Mouse (Mus musculus): ENCODE data around the gene H6pd. TPM values are rescaled to one million over a fixed set of nuclear protein-coding genes. Genes with fewer than 3 reads are reported as not detected.

H6pd gene
- polyA plus RNA-seq, 1 experiment from 2014 or later: 0.98 TPM

GRCm38 (mm10) chr4:149930755-149931154 lies 78.1 kb downstream of the H6pd start:
- 73% methylated on average over 3 of the region's 3 CpGs for WGBS
- H3K9ac ChIP-seq: no peak overlapping the region

More at GRCm38 (mm10) chr4:149930755-149931154, 78.1 kb downstream of the H6pd start:
- Histone ChIP-seq H3K4me1 (no peaks in the 10 kb centered on the region), H3K9me3 (replicated peaks) (0 out of 2 replicates have a peak, but pooled peaks cover 4% of the 10 kb centered on the region), H3K4me2 (no peak overlapping the region), H3K36me3 (ENCODE audit: poor library complexity, severe bottlenecking) (no peaks in the 10 kb centered on the region), H3K27me3 (no peaks in the 10 kb centered on the region), H3K4me3 (no peak overlapping the region), H3K27ac (no peak overlapping the region)
- ATAC-seq: no peak

Other genes starting within 250 kb of the H6pd start
- gene Slc25a33, start 234.7 kb downstream of the H6pd start, polyA plus RNA-seq (2015; fragmentation: Nextera tagmentation; extraction: Ambion mirVana): 13.8 and 15.5 TPM in 2 replicates
- 4.5 and 5.1 TPM in 2 replicates for gene Spsb1, start 54.0 kb downstream of the H6pd start, polyA plus RNA-seq (2015; fragmentation: Nextera tagmentation; extraction: Ambion mirVana)
- 0.08 and 0.19 TPM in 2 replicates for gene Gpr157, start 78.3 kb upstream of the H6pd start, polyA plus RNA-seq (2015; fragmentation: Nextera tagmentation; extraction: Ambion mirVana)
- 1.7 and 1.9 TPM in 2 replicates for gene Slc2a5, start 110.3 kb upstream of the H6pd start, polyA plus RNA-seq (2015; fragmentation: Nextera tagmentation; extraction: Ambion mirVana)
- gene Slc2a7, start 139.9 kb upstream of the H6pd start, polyA plus RNA-seq (2015; fragmentation: Nextera tagmentation; extraction: Ambion mirVana): not detected in 2 replicates
- 0.16 TPM in 1 of 2 replicates, not detected in the other for gene Car6, start 192.3 kb upstream of the H6pd start, polyA plus RNA-seq (2015; fragmentation: Nextera tagmentation; extraction: Ambion mirVana)
- gene Eno1, start 227.7 kb upstream of the H6pd start, polyA plus RNA-seq (2015; fragmentation: Nextera tagmentation; extraction: Ambion mirVana): 1,143 and 1,198 TPM in 2 replicates

Data from forebrain, embryonic 13.5 days (tissue).